Mouse (Mus musculus) kidney, embryonic 16.5 days (tissue): ENCODE data around the gene Fbxl7. TPM values are rescaled to one million over a fixed set of nuclear protein-coding genes. Genes with fewer than 3 reads are reported as not detected.

Experiments used
- ATAC-seq: fragments of 200-750 bp; cut with Nextera tagmentation; 2 replicates; pipeline ENCODE4 v1.8.0; 2017; ENCODE audit warnings: moderate TSS enrichment; ENCODE audit not compliant: low FRiP score, low TSS enrichment
- H3K27ac ChIP-seq: fragments of 300-500 bp; sonication (generic); 2 replicates; pipeline ENCODE4 v1.5.1; 2014; ENCODE audit warnings: low read length
- H3K27me3 ChIP-seq: fragments of 300-500 bp; sonication (generic); 2 replicates; pipeline ENCODE4 v1.6.1; 2014; ENCODE audit warnings: low read length, control low read depth, mixed read lengths; ENCODE audit not compliant: insufficient read depth
- H3K36me3 ChIP-seq: fragments of 300-500 bp; sonication (generic); 2 replicates; pipeline ENCODE4 v1.6.1; 2014; ENCODE audit warnings: low read length, control low read depth, mixed read lengths; ENCODE audit not compliant: insufficient read depth
- H3K4me1 ChIP-seq: fragments of 300-500 bp; sonication (generic); 2 replicates; pipeline ENCODE4 v1.6.1; 2014; ENCODE audit warnings: low read length, control low read depth, mixed read lengths; ENCODE audit not compliant: insufficient read depth
- H3K4me2 ChIP-seq: fragments of 300-500 bp; sonication (generic); replicated peaks from 2 replicates; pipeline ENCODE4 v1.6.1; 2014; ENCODE audit warnings: low read depth, low read length
- H3K4me3 ChIP-seq: fragments of 300-500 bp; sonication (generic); 2 replicates; pipeline ENCODE4 v1.5.1; 2014; ENCODE audit warnings: mild to moderate bottlenecking, low read length
- H3K9ac ChIP-seq: fragments of 300-500 bp; sonication (generic); replicated peaks from 2 replicates; pipeline ENCODE4 v1.6.1; 2014; ENCODE audit warnings: low read length
- H3K9me3 ChIP-seq: fragments of 300-500 bp; sonication (generic); 2 replicates; pipeline ENCODE4 v1.6.1; 2016; ENCODE audit warnings: low read length, control low read depth
- WGBS: fragments of 180-500 bp; shearing (Covaris S2); extraction: QIAGEN DNeasy Blood & Tissue Kit; methylation state at CpG from one replicate; pipeline ENCODE4 v1.1.7; 2014; 5-methylcytosine and 5-hydroxymethylcytosine counted together
- polyA plus RNA-seq: library from polyadenylated mRNA; unstranded; fragments of >200 nt; fragmentation: Nextera tagmentation; extraction: Ambion mirVana; gene quantifications from 2 replicates; pipeline ENCODE4 v1.2.1, GENCODE M21; 2015

The Fbxl7 gene
- polyA plus RNA-seq, 1 experiment from 2014 or later = 13.1 TPM

DNA sequence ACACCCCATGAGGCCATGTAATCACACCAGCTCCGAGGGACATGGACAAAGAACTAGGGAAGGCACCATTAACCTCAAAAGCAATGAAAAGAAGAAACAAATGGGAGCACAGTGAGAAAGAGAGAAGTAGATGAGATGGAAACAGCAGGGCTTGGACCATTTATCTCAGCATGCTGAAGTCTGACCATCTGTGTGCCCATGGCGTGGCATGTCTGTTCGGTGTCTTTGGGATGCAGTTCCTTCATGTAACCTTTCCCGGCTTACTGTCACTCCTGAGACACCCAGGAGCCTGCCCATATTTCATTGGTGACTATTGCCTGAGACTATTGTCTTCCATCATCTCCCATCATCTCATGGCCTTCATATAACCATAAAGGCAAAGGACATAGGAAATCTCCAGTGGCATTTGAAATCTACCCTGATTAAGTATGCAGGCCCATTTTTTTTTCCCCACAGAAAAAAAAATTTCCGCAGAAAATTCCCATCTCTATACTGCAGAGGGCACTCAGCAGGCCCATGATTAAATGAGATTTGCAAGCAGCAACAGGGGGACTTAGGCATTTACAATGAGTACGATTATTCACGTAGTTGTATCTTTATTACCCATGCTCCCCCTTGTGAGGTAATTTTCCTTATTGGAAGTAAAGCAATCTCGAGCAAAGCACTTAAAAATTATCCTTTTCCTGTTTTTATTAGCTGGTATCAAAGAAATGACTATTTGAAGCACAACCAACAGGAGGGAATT, 15.0 kb downstream of the Fbxl7 start:
- Histone ChIP-seq H3K4me1 (peaks cover 10% of the 10 kb centered on the region), H3K4me2 (no peak overlapping the region), H3K27ac (no peak overlapping the region), H3K9ac (no peak overlapping the region), H3K9me3 (no peaks in the 10 kb centered on the region), H3K4me3 (no peak overlapping the region), H3K27me3 (no peaks in the 10 kb centered on the region), H3K36me3 (no peaks in the 10 kb centered on the region)
- no peak for ATAC-seq
- WGBS = 72% methylated on average over 8 of the region's 8 CpGs

DNA sequence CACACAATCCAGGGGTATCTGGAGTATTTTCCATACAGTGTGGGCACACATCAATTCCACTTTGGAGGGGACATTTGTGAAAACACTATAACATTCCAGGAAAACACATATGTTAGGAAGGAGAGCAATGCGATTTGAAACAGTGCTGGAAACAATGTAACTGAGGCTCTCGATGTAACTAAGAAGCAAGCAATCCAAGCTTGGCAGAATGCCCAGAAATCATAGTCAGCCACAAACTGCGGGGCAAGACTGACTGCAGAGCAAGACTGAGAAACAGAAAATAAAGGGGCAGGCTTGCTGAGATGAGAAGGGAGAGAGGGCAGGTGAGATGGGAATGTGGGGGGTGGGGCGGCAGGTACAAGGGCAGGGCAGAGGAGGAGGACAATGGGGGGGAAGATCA, 19.7 kb downstream of the Fbxl7 start:
- Histone ChIP-seq H3K9ac (no peak overlapping the region), H3K4me2 (no peak overlapping the region), H3K36me3 (no peaks in the 10 kb centered on the region), H3K27ac (peak overlapping the region; percentile 18; the same call in 1 of the 2 replicates), H3K4me1 (peaks cover 10% of the 10 kb centered on the region), H3K4me3 (no peak overlapping the region), H3K27me3 (no peaks in the 10 kb centered on the region), H3K9me3 (no peaks in the 10 kb centered on the region)
- ATAC-seq = peak; percentile 80
- WGBS = 23% methylated on average over 4 of the region's 4 CpGs

GRCm38 (mm10) chr15:26872234-26872633, 23.1 kb downstream of the Fbxl7 start:
- H3K27me3 ChIP-seq = no peaks in the 10 kb centered on the region
- H3K9ac ChIP-seq = no peak overlapping the region
- ATAC-seq = no peak
- 94% methylated on average over 1 of the region's 1 CpGs for WGBS
- H3K27ac ChIP-seq = no peak overlapping the region
- no peak overlapping the region for H3K4me2 ChIP-seq
- peaks cover 10% of the 10 kb centered on the region for H3K4me1 ChIP-seq
- no peaks in the 10 kb centered on the region for H3K36me3 ChIP-seq
- H3K9me3 ChIP-seq = no peaks in the 10 kb centered on the region
- no peak overlapping the region for H3K4me3 ChIP-seq

DNA sequence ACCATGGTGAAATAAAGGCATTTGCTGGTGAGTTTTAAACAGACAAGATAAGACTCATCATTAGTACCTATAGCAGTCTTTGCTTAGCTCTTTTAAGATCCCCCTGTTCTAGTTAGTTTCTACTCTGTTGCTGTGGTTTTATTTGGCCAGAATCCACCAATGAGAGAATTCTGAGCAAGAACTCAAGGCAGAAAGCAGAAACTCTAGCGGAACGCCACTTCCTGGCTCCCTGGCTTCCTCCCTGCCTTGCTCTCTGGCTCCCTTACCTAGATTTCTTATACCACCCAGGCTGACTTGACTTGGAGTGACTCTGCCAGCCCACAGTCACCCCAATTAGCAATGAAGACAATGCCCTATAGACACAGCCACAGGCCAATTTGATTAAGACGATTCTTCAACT, 26.2 kb downstream of the Fbxl7 start:
- H3K4me3 ChIP-seq = no peak overlapping the region
- H3K4me1 ChIP-seq = no peaks in the 10 kb centered on the region
- no peak for ATAC-seq
- no peaks in the 10 kb centered on the region for H3K27me3 ChIP-seq
- H3K27ac ChIP-seq = no peak overlapping the region
- no peak overlapping the region for H3K9ac ChIP-seq
- H3K9me3 ChIP-seq = no peaks in the 10 kb centered on the region
- WGBS = 65% methylated on average over 3 of the region's 3 CpGs
- H3K4me2 ChIP-seq = no peak overlapping the region
- H3K36me3 ChIP-seq = no peaks in the 10 kb centered on the region

DNA sequence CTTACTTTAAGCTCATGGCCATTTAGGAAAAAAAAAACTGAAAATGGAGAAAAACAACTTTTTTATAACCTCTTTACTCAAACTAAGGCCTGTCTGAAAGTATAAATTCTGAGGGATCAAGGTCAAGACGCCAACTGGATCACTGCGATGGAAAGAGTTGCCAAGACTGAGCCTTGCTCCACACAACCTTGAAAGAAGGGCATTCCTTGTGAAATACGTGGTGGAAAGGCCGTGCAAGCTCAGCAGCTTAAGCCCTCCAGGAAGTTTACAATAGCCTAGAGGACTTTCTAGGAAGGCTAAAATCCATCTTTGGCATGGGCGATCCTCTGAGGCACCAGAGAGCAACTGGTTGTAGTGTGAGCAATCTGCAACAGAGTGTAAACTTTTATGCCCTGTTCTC, 27.9 kb downstream of the Fbxl7 start:
- Histone ChIP-seq H3K4me1 (no peaks in the 10 kb centered on the region), H3K4me3 (no peak overlapping the region), H3K9me3 (no peaks in the 10 kb centered on the region), H3K27me3 (no peaks in the 10 kb centered on the region), H3K4me2 (no peak overlapping the region), H3K9ac (no peak overlapping the region), H3K27ac (no peak overlapping the region), H3K36me3 (no peaks in the 10 kb centered on the region)
- 77% methylated on average over 5 of the region's 5 CpGs for WGBS
- ATAC-seq = no peak

GRCm38 (mm10) chr15:26862173-26862572, 33.2 kb downstream of the Fbxl7 start:
- no peak for ATAC-seq
- no peak overlapping the region for H3K9ac ChIP-seq
- no peaks in the 10 kb centered on the region for H3K27me3 ChIP-seq
- no peaks in the 10 kb centered on the region for H3K9me3 ChIP-seq
- H3K27ac ChIP-seq = no peak overlapping the region
- 0 out of 2 replicates have a peak, but pooled peaks cover 4% of the 10 kb centered on the region for H3K4me1 ChIP-seq
- 86% methylated on average over 2 of the region's 2 CpGs for WGBS
- no peak overlapping the region for H3K4me2 ChIP-seq
- no peak overlapping the region for H3K4me3 ChIP-seq
- no peaks in the 10 kb centered on the region for H3K36me3 ChIP-seq

- Histone ChIP-seq H3K4me2 (no peak overlapping the region), H3K4me1 (no peaks in the 10 kb centered on the region), H3K36me3 (no peaks in the 10 kb centered on the region), H3K4me3 (no peak overlapping the region), H3K9ac (no peak overlapping the region), H3K9me3 (no peaks in the 10 kb centered on the region), H3K27ac (no peak overlapping the region), H3K27me3 (no peaks in the 10 kb centered on the region)
- ATAC-seq = no peak
- 61% methylated on average over 1 of the region's 1 CpGs for WGBS
These were observed 45.8 kb downstream of the Fbxl7 start for GRCm38 (mm10) chr15:26849626-26850025.

DNA sequence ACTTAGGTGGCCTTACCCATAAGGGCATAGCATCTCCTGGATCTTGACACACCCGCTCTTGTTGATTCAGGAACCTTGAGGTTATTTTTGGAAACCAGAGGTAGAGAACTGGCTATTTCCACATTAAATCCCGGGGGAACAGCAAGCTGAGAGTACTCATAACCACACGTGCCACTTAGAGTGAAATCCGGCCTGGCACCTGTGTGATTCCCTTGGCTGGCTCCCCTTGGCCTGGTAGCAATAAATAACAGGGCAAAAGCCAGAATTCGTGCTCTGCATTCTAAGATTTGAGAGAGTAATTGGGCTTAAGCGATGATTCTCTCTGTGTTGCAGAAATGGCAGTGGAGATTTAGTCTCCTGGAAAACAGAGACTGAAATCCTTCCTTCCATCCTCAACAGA, 53.2 kb downstream of the Fbxl7 start:
- WGBS = 60% methylated on average over 6 of the region's 6 CpGs
- no peak overlapping the region for H3K27ac ChIP-seq
- H3K36me3 ChIP-seq = no peaks in the 10 kb centered on the region
- H3K9me3 ChIP-seq = no peaks in the 10 kb centered on the region
- H3K27me3 ChIP-seq = no peaks in the 10 kb centered on the region
- no peaks in the 10 kb centered on the region for H3K4me1 ChIP-seq
- no peak overlapping the region for H3K4me3 ChIP-seq
- no peak overlapping the region for H3K9ac ChIP-seq
- no peak for ATAC-seq
- H3K4me2 ChIP-seq = no peak overlapping the region

DNA sequence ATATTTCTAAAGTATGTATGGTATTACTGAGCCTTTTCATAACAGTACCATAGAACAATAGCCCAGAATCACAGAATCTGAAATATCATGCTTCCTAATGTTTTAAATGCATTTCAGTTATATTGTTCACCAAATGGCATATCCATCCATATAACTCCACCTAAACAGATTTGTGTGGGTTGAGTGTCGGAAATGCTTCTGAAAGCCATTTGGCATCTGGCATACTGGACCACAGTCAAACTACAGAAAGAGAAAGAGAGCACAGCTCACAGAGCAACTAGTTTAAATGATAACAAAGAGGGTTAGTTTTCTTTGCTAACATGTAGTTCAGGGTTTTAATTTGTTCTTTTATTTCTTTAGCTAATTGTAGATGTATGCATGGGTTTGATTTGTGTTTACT, 57.0 kb downstream of the Fbxl7 start:
- ATAC-seq = no peak
- Histone ChIP-seq H3K9ac (no peak overlapping the region), H3K27ac (no peak overlapping the region), H3K36me3 (no peaks in the 10 kb centered on the region), H3K4me1 (0 out of 2 replicates have a peak, but pooled peaks cover 2% of the 10 kb centered on the region), H3K27me3 (no peaks in the 10 kb centered on the region), H3K9me3 (no peaks in the 10 kb centered on the region), H3K4me2 (no peak overlapping the region), H3K4me3 (no peak overlapping the region)
- 95% methylated on average over 1 of the region's 1 CpGs for WGBS

- H3K9ac ChIP-seq = no peak overlapping the region
- H3K4me1 ChIP-seq = 0 out of 2 replicates have a peak, but pooled peaks cover 2% of the 10 kb centered on the region
- no peak overlapping the region for H3K4me3 ChIP-seq
- no peak overlapping the region for H3K27ac ChIP-seq
- no peak for ATAC-seq
- H3K36me3 ChIP-seq = no peaks in the 10 kb centered on the region
- no peaks in the 10 kb centered on the region for H3K9me3 ChIP-seq
- H3K4me2 ChIP-seq = no peak overlapping the region
- WGBS = 71% methylated on average over 3 of the region's 3 CpGs
- H3K27me3 ChIP-seq = no peaks in the 10 kb centered on the region
These were observed 58.2 kb downstream of the Fbxl7 start for GRCm38 (mm10) chr15:26837200-26837599.
